Mouse (Mus musculus): ENCODE data around the gene 1700031F05Rik. TPM values are rescaled to one million over a fixed set of nuclear protein-coding genes. Genes with fewer than 3 reads are reported as not detected.
"Not testable (repeated sequence)": the region's sequence is repeated elsewhere in the genome, so short reads cannot be mapped to it uniquely, and the experiment has no call there.

1700031F05Rik gene
- polyA plus RNA-seq (2015; fragmentation: Nextera tagmentation; extraction: Ambion mirVana): not detected in 2 replicates

DNA sequence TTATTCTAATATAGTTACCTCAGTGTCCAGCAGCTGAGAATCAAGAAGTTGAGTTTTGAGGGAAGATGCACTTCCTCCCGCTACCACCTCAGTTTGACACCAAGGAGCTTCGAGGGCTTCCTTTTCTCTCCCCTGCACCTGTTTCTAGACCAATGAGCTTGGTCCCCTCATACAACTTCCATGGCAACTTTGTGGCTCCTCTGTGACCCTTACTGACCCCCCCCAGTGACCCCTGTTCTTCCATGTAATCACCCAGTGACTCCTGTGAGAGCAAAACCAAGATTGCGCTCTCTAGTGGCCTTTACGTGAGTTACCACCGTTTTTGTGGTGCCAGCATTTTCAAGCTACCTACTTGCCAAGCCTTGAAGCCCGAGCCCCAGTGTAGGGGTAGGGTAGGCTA is at the start of gene 1700031F05Rik:
Gene 1700031F05Rik, minus strand, starts transcription at position 101 of the 400 bp plus-strand sequence.
- Histone ChIP-seq H3K36me3 (ENCODE audit: control insufficient read depth, insufficient read depth) (no peaks in the 10 kb centered on the region), H3K9me3 (replicated peaks; ENCODE audit: control insufficient read depth, low read length) (no peaks in the 10 kb centered on the region), H3K27ac (ENCODE audit: low read length) (no peak within 1 kb of the TSS), H3K27me3 (ENCODE audit: control insufficient read depth, insufficient read depth, low read length) (no peaks in the 10 kb centered on the region), H3K4me2 (ENCODE audit: low read depth, low read length) (no peak within 1 kb of the TSS), H3K4me3 (ENCODE audit: low read length) (no peak within 1 kb of the TSS), H3K9ac (ENCODE audit: low read length) (no peak within 1 kb of the TSS), H3K4me1 (ENCODE audit: control insufficient read depth, insufficient read depth, low read length) (no peaks in the 10 kb centered on the region)
- WGBS: 86% methylated on average over 6 of the region's 6 CpGs
- ATAC-seq (replicated peaks; ENCODE audit: extremely low read depth, insufficient read depth, low FRiP score): no peak

DNA sequence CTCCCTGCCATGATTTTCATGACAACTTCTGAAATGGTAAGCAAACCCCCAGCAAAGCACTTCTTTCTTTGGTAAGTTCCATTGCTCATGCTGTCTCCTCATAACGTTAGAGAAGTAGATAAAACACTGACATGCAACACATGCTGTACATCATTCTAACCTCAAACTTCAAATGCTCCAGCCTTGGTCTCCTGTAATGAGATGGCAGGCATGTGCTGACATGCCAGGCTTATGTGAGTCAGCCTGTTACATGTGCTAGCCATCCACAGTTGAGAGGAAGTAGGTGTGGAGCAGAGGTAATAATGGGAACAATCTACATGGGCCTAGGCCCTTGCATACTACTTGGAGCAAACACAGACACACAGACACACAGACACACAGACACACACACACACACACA is 47.1 kb upstream of the 1700031F05Rik start:
- H3K4me2 ChIP-seq (ENCODE audit: low read depth, low read length); H3K4me1 ChIP-seq (ENCODE audit: control insufficient read depth, insufficient read depth, low read length); H3K27ac ChIP-seq (ENCODE audit: low read length); H3K4me3 ChIP-seq (ENCODE audit: low read length); H3K9me3 ChIP-seq (replicated peaks; ENCODE audit: control insufficient read depth, low read length); H3K9ac ChIP-seq (ENCODE audit: low read length); H3K36me3 ChIP-seq (ENCODE audit: control insufficient read depth, insufficient read depth); H3K27me3 ChIP-seq (ENCODE audit: control insufficient read depth, insufficient read depth, low read length); ATAC-seq (replicated peaks; ENCODE audit: extremely low read depth, insufficient read depth, low FRiP score): not testable (repeated sequence)
- 59% methylated on average over 1 of the region's 1 CpGs for WGBS

DNA sequence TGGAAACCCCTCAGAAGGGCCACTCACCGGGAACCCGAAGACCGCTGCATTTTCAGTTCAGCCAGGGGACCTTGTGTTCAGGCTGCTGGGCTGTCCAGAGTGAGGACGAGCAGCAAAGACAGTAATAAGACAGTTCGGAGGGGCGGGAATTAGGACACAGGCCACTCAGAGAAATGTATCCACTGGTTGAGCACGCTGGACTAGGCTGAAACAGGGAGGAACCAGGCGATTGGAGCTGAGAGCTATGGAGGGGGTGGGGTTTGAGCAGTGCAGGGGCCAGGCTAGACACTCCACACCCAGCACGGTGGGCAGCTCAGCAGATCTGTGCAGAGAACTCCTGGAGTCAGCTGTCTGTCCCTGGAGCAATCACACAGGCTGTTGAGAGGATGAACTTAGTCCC is 40.8 kb upstream of the 1700031F05Rik start, which contains the start of the genes Dmrtc1a and 1700011M02Rik:
Gene Dmrtc1a, minus strand, starts transcription at position 101 of the 400 bp plus-strand sequence.
Gene 1700011M02Rik, plus strand, starts transcription at position 319 of the 400 bp plus-strand sequence.
- H3K27me3 ChIP-seq (ENCODE audit: control insufficient read depth, insufficient read depth, low read length); H3K9ac ChIP-seq (ENCODE audit: low read length); H3K9me3 ChIP-seq (replicated peaks; ENCODE audit: control insufficient read depth, low read length); H3K4me3 ChIP-seq (ENCODE audit: low read length); H3K4me1 ChIP-seq (ENCODE audit: control insufficient read depth, insufficient read depth, low read length); H3K27ac ChIP-seq (ENCODE audit: low read length); ATAC-seq (replicated peaks; ENCODE audit: extremely low read depth, insufficient read depth, low FRiP score); H3K4me2 ChIP-seq (ENCODE audit: low read depth, low read length); H3K36me3 ChIP-seq (ENCODE audit: control insufficient read depth, insufficient read depth): not testable (repeated sequence)
- 85% methylated on average over 6 of the region's 9 CpGs for WGBS

DNA sequence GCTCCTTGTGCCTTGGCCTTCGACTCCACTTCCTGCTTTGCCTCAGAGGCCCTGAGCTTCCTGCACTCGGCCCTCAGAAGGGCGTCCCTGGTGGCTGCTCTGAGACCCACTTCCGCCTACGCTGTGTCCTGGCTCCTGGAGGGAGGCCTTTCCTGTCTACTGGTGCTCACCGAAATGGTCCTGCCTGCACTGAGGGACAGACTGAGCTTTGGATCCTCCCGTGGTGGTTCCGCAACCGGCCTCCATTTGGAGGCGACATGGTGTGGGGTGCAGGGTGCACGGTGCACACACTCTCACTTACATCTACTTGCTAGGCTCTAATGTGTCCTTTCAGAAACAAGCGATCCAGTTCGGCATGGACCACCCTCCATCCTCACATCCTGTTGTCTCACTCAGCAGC is 13.3 kb downstream of the 1700031F05Rik start, which contains the start of gene Dmrtc1c2:
Gene Dmrtc1c2, minus strand, starts transcription at position 101 of the 400 bp plus-strand sequence.
- not testable (repeated sequence) for H3K9me3 ChIP-seq (replicated peaks; ENCODE audit: control insufficient read depth, low read length); H3K36me3 ChIP-seq (ENCODE audit: control insufficient read depth, insufficient read depth); H3K9ac ChIP-seq (ENCODE audit: low read length); H3K4me1 ChIP-seq (ENCODE audit: control insufficient read depth, insufficient read depth, low read length); H3K27me3 ChIP-seq (ENCODE audit: control insufficient read depth, insufficient read depth, low read length); H3K27ac ChIP-seq (ENCODE audit: low read length); H3K4me3 ChIP-seq (ENCODE audit: low read length); ATAC-seq (replicated peaks; ENCODE audit: extremely low read depth, insufficient read depth, low FRiP score); H3K4me2 ChIP-seq (ENCODE audit: low read depth, low read length)
- WGBS: no CpG with 5 or more reads among the region's 13 CpGs

DNA sequence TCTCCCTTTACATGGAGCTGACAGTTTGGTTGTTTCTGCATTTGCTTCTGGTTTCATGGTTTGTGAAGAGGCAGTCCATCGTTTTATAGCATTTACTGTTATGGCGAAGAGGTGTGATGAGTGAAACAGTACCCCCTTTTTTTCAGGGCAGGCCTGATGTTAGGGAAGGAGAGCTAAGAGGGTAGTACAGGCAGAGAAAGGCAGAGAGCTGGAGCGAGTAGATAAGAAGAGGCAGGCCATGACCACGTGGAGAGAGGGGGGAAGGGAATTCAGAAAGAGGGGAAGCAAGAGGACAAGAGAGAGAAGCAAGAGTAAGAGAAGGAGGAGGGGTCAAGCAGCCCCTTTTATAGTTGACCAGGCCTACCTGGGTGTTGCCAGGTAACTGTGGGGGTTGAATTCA is 55.5 kb downstream of the 1700031F05Rik start:
- no peaks in the 10 kb centered on the region for H3K27me3 ChIP-seq (ENCODE audit: control insufficient read depth, insufficient read depth, low read length)
- H3K27ac ChIP-seq (ENCODE audit: low read length): no peak overlapping the region
- no peak for ATAC-seq (replicated peaks; ENCODE audit: extremely low read depth, insufficient read depth, low FRiP score)
- no peaks in the 10 kb centered on the region for H3K4me1 ChIP-seq (ENCODE audit: control insufficient read depth, insufficient read depth, low read length)
- no peak overlapping the region for H3K4me2 ChIP-seq (ENCODE audit: low read depth, low read length)
- no peak overlapping the region for H3K4me3 ChIP-seq (ENCODE audit: low read length)
- no peaks in the 10 kb centered on the region for H3K36me3 ChIP-seq (ENCODE audit: control insufficient read depth, insufficient read depth)
- H3K9me3 ChIP-seq (replicated peaks; ENCODE audit: control insufficient read depth, low read length): no peaks in the 10 kb centered on the region
- WGBS: 52% methylated on average over 4 of the region's 4 CpGs
- H3K9ac ChIP-seq (ENCODE audit: low read length): no peak overlapping the region

Other genes starting within 250 kb of the 1700031F05Rik start
- 10.5 and 13.0 TPM in 2 replicates for gene Phka1, start 223.7 kb downstream of the 1700031F05Rik start, polyA plus RNA-seq (2015; fragmentation: Nextera tagmentation; extraction: Ambion mirVana)
- gene Gm3880, start 181.0 kb downstream of the 1700031F05Rik start, polyA plus RNA-seq (2015; fragmentation: Nextera tagmentation; extraction: Ambion mirVana): not detected in 2 replicates
- not detected in 2 replicates for gene Gm9112, start 160.3 kb downstream of the 1700031F05Rik start, polyA plus RNA-seq (2015; fragmentation: Nextera tagmentation; extraction: Ambion mirVana)
- not detected in 2 replicates for gene Dmrtc1b, start 160.1 kb downstream of the 1700031F05Rik start, polyA plus RNA-seq (2015; fragmentation: Nextera tagmentation; extraction: Ambion mirVana)
- not detected in 2 replicates for gene Dmrtc1c1, start 65.0 kb downstream of the 1700031F05Rik start, polyA plus RNA-seq (2015; fragmentation: Nextera tagmentation; extraction: Ambion mirVana)
- not detected in 2 replicates for gene Dmrtc1c2, start 13.4 kb downstream of the 1700031F05Rik start, polyA plus RNA-seq (2015; fragmentation: Nextera tagmentation; extraction: Ambion mirVana)
- gene Dmrtc1a, start 40.7 kb upstream of the 1700031F05Rik start, polyA plus RNA-seq (2015; fragmentation: Nextera tagmentation; extraction: Ambion mirVana): 0.26 and 0.66 TPM in 2 replicates
- not detected in 2 replicates for gene 1700011M02Rik, start 40.9 kb upstream of the 1700031F05Rik start, polyA plus RNA-seq (2015; fragmentation: Nextera tagmentation; extraction: Ambion mirVana)
- gene 1700018G05Rik, start 60.4 kb upstream of the 1700031F05Rik start, polyA plus RNA-seq (2015; fragmentation: Nextera tagmentation; extraction: Ambion mirVana): not detected in 2 replicates